Mouse (Mus musculus) urinary bladder, postnatal 10 days (tissue): Measurements from ENCODE around the gene Pcsk2.

Experiments
- DNase-seq: peaks from one replicate; pipeline ENCODE4 v3.0.0; 2022; ENCODE audit warnings: low spot score

Pcsk2 gene

DNA sequence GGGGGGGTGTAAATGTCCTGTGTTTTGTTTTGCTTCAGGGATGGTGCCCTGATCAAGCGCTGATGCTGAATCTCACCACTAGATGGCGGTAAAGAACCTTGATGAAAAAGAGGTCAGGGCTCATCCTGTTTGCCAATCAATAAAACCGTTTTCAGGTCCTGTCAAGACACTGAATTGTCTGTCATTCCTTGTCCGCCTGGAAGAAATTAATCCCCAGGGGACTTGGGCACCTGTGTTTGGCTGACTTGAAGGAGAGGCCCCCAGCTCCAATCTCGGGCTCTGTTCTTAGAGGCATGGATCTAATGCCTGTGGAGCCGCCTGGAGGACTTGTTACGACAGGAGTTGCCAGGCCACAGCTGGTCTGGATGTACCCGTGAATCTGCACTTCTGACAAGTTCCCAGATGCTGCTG is 291.3 kb downstream of the Pcsk2 start:
- DNase-seq = no peak

DNA sequence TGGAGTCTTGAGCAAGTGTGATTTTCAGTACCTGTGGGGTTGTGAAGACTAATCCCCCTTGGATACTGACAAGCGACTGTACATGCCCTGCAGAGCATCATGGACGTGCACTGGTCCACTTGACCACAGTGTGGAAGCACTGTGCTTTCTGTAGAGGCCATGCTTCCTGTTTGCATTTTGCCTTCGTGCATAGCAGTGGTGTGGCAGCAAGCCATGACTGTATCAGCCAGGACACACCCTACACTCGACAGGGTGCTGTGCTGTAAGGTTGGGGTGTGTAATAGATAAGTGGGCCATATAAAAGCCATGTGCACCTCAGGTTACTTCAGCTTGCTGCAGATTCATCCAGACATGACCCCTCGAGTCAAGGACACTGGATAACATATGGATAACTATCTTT is 292.7 kb downstream of the Pcsk2 start:
- no peak for DNase-seq

DNA sequence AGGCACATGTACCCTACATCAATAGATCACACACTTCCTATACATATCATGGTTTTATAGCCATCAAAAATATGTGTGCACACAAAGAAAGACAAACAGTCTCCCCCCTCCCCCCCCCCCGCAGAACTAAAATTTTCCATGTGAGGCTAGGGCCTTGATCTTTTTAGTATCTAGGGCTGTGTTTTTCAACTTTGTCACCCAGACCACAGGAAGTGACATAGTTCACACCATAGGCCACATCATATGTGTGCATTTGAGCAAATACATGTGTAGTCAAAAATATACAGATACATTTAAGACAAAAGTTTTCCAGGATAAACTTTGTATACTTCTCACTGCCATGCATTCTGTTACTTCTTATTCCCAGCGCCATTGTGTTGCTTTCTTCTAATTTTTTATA is 293.5 kb downstream of the Pcsk2 start:
- DNase-seq = no peak

DNA sequence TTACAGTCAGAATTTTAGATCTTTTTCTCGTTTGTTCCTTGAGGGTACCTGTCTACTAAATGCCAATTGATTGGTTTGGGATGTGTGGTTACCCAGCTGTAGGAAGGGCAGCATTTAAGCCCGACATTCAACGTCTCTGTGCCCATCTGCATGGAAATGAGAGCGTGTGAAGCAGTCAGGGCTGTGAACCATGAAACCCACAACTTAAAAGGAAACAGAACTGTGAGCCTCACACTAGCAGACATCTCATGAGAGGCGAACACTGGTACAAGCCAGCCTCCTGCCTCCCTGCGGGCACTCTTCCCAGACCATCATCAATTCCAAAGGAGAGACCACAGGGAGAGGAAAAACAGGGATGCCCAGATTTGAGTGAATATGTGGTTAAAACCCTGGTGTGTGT is 294.9 kb downstream of the Pcsk2 start:
- DNase-seq = no peak

DNA sequence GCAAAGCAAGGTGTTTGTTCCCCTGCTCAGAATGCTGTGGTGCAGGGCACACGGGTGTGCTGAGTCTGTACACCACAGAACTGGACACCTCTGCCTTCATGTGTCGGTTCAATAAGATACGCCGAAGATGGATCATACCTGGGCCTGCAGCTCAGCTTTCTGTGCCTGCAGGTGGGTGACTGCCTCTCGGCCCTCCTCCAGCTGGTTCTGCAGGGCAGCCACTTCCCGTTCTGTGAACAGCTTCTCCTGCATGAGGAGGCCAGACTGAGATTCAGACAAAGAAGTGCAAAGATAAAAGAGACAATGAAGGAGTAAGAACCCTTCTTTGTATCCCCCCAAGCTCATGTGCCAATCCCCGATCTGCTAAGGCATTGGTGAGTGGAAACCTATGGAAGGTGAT is 295.6 kb downstream of the Pcsk2 start:
- no peak for DNase-seq

DNA sequence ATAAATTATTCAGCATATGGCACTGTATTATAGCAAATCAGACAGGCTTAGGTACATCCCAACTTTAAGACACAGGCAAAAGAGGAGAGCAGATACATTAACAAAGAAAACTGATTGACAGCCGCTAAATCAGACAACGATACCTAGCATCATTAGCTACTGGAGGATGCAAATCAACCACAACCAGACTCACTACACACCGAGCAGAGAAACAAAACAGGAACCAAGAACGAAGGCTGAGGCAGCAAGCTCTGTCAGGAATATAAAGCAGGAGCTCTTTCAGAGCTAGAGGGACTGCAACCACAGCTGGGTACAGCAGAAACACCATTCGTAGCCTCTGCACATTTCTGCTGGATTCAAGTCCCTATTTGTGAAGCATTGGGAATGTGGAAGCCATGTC is 298.8 kb downstream of the Pcsk2 start:
- no peak for DNase-seq

DNA sequence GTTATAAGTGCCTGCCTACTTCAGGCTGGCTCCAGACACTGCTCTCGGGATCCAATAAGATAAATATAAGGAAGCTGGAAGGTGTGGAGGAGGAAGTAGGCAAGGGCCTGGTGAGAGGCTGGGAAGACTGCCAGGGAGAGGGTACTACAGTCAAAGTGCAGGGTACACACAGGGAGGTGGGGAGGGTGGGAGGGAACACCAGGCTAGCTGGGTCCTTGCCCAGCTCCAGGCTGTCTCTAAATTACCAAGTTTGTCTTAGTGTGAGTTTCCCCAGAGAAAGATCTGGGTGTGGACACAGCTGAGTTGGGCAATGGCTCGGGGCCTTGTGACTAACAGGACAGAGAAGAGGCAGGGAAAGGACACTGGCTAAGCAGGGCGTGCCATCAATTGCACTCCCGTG is 300.8 kb downstream of the Pcsk2 start:
- DNase-seq = no peak

DNA sequence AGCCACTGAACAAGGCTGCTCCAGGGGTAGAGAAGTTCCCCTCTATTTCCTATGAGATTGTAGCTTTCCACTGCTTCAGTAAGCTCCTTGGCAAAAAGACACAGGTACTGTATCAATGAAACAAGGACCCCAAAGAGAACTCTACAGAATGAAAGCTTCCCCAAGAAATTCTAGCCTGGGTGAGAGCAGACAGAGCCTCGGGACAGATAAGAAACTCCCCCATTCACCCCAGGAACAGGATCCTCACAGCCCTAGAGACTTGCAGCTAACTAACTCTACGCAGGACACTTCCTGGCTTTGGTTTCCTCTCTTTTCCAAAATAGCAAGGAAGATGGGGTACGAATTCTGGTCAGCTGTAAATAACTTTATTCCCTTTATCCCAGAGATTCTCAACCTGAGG is 301.3 kb downstream of the Pcsk2 start:
- no peak for DNase-seq

DNA sequence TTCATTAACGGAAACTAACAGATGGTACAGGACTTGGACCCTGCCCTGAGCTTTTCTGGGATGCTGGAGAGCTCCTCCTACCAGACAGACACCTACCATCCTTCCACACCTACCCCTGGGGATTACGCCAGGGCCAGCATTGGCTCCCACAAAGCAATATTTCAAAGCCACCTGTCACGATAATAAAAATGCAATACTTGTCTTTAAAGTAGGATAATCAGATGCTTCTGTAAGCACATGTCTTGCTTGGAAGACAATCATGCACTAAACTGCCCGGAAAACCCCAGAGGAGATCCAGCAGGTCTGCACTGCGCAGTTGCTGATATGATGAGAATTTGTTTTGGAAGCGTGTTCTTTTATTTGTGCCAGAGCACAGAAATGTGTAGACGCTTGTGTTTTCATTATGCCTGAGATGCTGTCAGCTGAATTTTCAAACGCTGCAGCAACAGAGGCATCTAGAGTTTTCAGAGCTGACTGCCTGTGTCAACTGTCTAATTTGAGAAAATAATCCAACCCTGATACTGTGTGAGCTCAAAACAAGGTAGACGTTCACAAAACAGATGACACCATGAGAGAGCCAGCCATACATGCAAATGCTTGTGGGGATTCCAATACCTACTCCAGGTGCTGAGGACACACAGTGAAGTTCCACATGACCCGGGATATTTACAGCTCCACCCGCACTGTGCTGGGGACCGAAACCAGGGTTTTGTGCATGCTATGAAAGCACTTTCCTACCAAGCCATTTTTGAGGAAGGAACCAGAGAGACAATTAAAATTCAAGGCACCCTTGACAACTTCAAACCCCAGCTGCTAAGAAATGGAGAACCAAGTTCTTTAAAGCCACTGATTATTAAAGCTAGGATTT is 305.6 kb downstream of the Pcsk2 start:
- no peak for DNase-seq

DNA sequence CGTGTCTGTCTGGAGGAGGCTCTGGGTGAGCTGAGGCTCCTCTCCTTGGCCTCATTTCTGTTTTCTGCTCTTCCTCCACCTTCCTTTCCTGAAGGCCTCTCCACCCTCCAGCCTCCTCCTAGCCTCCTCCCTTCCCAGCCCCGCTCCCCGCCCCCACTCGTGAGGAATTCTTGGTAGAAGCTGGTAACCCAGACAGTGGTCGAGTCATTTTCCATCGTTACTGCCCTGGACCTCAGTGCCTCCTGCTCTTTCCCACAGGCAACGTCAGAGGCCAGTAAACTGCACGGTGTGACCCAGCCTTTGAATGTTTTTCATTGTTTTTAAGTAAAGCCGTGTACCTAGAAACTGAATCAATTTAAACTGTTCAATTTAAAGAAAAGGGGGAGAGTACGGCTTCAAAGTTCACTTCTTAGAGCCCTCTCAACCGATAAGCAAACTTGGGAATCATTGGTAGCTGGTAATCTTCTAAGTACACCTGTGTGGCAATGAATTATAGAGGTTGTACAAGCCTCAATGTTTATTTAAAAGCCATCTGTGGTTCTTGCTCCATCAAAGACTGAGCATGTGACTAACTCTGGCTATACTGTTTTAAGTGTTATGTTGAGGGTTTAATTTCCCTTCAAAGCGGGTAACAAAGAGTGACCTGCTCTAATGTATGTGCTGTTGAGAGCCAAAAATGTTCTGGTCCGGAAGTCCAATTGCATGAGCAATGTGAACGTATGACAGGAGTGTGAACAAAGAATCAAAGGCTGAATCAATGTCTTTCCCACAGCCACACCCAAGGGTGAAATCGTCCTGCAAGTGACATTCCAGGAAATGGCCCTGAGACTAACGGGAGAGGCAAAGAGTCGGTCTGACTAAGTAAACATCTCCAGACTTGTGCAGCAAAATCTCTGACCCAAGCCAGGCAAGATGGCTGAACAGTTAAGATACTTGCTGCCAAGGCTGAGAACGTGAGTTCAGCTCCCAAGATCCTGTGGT is 306.6 kb downstream of the Pcsk2 start:
- DNase-seq = no peak

DNA sequence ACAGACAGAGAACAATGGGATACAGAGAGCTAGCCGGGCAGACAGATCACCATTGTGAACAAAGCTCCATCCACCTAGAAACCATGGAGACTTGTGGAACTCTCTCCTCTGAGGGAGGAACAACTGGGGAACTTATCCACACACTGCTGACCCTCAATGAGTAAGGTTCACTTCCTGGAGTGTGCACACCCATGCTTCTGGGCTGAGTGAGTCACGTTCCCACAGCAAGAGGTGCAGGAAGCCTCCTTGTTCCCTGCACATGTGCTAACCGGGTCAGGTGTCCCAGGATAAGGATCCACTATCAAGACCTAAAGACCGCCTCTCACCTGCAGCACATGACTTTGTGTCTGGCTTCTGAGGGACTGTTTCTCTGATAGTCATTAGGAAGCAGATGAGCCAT is 307.5 kb downstream of the Pcsk2 start:
- DNase-seq = no peak

DNA sequence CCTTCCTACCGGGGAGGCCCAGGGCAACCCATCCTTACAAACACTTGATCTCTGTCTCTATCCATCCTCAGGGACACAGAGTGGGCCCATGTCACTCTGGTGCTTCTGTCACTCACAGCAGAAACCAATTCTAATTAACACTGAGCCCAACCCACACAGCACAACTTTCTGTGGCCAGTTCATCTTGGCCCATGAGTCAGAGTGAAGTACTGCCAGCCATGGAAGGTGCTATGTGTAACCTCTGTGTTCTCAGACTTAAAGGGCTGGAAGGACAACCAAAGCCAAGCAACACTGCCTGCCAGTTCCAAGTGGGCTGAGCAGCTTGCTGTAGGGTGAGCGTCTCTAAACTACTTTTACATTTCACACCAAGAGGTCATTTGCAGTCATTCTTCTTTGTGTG is 313.2 kb downstream of the Pcsk2 start:
- DNase-seq = no peak

DNA sequence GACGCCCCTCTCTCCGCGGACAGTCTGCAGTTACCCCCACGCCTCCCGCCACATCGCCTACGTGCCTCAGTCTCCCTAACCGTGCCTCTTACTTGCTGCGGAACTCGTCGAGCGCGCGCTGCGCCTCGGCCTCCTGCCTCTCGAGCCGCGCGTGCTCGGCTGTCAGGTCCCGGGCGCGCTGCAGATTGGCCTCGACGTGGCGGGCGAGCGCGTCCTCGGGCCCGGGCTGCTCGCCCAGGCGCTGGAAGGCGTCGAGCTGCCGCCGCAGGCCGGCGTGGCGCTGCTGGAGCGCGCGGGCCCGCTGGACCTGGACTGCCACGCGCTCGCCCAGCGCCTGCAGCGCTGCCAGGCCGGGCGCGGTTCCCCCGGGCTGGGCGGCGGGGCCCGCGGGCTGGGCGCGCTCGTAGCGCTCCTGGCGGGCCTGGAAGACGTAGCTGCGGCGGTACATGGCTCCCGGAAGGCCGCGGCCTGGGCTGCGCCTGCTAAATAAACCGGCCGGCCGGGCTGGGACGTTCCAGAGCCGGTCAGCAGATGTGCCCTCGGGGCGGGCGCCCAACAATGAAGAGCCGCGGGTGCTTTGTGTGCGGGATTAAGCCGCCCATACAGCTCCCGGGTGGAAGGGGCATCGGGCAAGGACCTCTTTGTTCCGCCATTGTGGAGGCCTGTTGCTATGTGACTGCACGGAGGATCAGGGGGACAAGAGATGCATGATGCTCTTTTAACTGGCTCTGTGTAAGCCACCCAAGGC is 316.7 kb downstream of the Pcsk2 start, which contains the start of gene Bfsp1:
Gene Bfsp1, minus strand, starts transcription at position 690 of the 748 bp plus-strand sequence.
- no peak for DNase-seq

DNA sequence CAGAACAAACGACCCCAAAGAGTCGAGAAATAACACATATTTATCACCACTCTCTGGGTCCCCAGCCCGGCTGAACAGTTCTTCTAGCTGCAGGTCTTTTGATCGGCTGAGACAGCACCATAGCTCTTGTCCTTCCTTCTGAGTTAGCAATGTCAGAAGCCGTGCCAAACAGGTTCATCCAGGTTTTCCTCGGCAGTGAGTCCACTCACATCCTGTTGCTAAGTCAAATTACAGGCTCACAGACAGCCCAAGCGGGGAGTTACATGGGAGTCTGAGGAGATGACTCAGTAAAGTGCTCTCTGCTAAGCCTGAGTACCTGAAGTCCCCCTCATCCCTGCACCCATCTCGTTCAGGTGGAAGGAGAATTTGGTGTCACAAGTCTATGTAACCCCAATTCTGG is 318.6 kb downstream of the Pcsk2 start:
- DNase-seq = no peak
